Mouse (Mus musculus) right cerebral cortex, postnatal 10 days (tissue): ENCODE measurements around the gene 2310079G19Rik.

ENCODE experiments used
- DNase-seq, 2 experiments: peaks; one replicate each; pipeline ENCODE4 v3.0.0; 2021; ENCODE audit warnings: low spot score in 2 of 2

The 2310079G19Rik gene

GRCm38 (mm10) chr16:88627566-88627965, at the start of gene 2310079G19Rik:
2310079G19Rik (minus strand) TSS chr16:88627666.
- no peak for DNase-seq

- DNase-seq, result no peak
Observed at GRCm38 (mm10) chr16:88671571-88671970, 44.1 kb upstream of the 2310079G19Rik start, which contains the start of gene Krtap27-1. Krtap27-1 (minus strand) TSS chr16:88671671.

- no peak for DNase-seq
Observed at GRCm38 (mm10) chr16:88657426-88657825, 30.0 kb upstream of the 2310079G19Rik start.

- no peak for DNase-seq
Observed at GRCm38 (mm10) chr16:88651952-88652351, 24.5 kb upstream of the 2310079G19Rik start.

GRCm38 (mm10) chr16:88651082-88651481, 23.6 kb upstream of the 2310079G19Rik start:
- DNase-seq, result no peak

GRCm38 (mm10) chr16:88647358-88647846, 19.9 kb upstream of the 2310079G19Rik start, which contains the start of gene Krtap26-1:
Krtap26-1 (minus strand) TSS chr16:88647796.
- no peak for DNase-seq

GRCm38 (mm10) chr16:88646366-88647111, 19.1 kb upstream of the 2310079G19Rik start:
- DNase-seq, result no peak

- DNase-seq, result no peak
Observed at GRCm38 (mm10) chr16:88640053-88640452, 12.6 kb upstream of the 2310079G19Rik start.

GRCm38 (mm10) chr16:88635142-88635541, 7.7 kb upstream of the 2310079G19Rik start:
- no peak for DNase-seq

- no peak for DNase-seq
Observed at GRCm38 (mm10) chr16:88631474-88631873, 4.0 kb upstream of the 2310079G19Rik start.

- DNase-seq, result no peak
Observed at GRCm38 (mm10) chr16:88612712-88613111, 14.8 kb downstream of the 2310079G19Rik start.

- DNase-seq, result no peak
Observed at GRCm38 (mm10) chr16:88611922-88612321, 15.5 kb downstream of the 2310079G19Rik start, which contains the start of gene Krtap24-1. Krtap24-1 (minus strand) TSS chr16:88612279.

GRCm38 (mm10) chr16:88604570-88604969, 22.9 kb downstream of the 2310079G19Rik start:
- DNase-seq, result no peak

- DNase-seq, result no peak
Observed at GRCm38 (mm10) chr16:88602464-88602863, 25.0 kb downstream of the 2310079G19Rik start.

GRCm38 (mm10) chr16:88600303-88600702, 27.2 kb downstream of the 2310079G19Rik start:
- DNase-seq, result no peak

GRCm38 (mm10) chr16:88599504-88600237, 27.8 kb downstream of the 2310079G19Rik start:
- DNase-seq, result no peak

GRCm38 (mm10) chr16:88592758-88593157, 34.7 kb downstream of the 2310079G19Rik start:
- DNase-seq, result no peak

- DNase-seq, result no peak
Observed at GRCm38 (mm10) chr16:88583338-88583737, 44.1 kb downstream of the 2310079G19Rik start.
